Mouse (Mus musculus) neural tube, embryonic 13.5 days (tissue): ENCODE data around the gene Gm14444. TPM values are rescaled to one million over a fixed set of nuclear protein-coding genes. Genes with fewer than 3 reads are reported as not detected.
"Not testable (repeated sequence)": the region's sequence is repeated elsewhere in the genome, so short reads cannot be mapped to it uniquely, and the experiment has no call there.

Experiments used
- ATAC-seq: fragments of 200-750 bp; cut with Nextera tagmentation; 2 replicates; pipeline ENCODE4 v1.8.0; 2017; ENCODE audit warnings: low read depth, mild to moderate bottlenecking, moderate TSS enrichment, moderate library complexity
- H3K27ac ChIP-seq: fragments of 300-500 bp; sonication (generic); replicated peaks from 2 replicates; pipeline ENCODE4 v1.5.1; 2015; ENCODE audit warnings: moderate library complexity, mild to moderate bottlenecking, inconsistent platforms
- H3K27me3 ChIP-seq: fragments of 300-500 bp; sonication (generic); 2 replicates; pipeline ENCODE4 v1.6.1; 2015; ENCODE audit warnings: mild to moderate bottlenecking, inconsistent platforms
- H3K36me3 ChIP-seq: fragments of 300-500 bp; sonication (generic); 2 replicates; pipeline ENCODE4 v1.6.1; 2015; ENCODE audit warnings: mild to moderate bottlenecking, inconsistent platforms
- H3K4me1 ChIP-seq: fragments of 300-500 bp; sonication (generic); replicated peaks from 2 replicates; pipeline ENCODE4 v1.6.1; 2015; ENCODE audit warnings: inconsistent platforms
- H3K4me2 ChIP-seq: fragments of 300-500 bp; sonication (generic); 2 replicates; pipeline ENCODE4 v1.6.1; 2015; ENCODE audit warnings: inconsistent platforms, mild to moderate bottlenecking, moderate library complexity
- H3K4me3 ChIP-seq: fragments of 300-500 bp; sonication (generic); 2 replicates; pipeline ENCODE4 v1.5.1; 2015; ENCODE audit warnings: mild to moderate bottlenecking, inconsistent platforms
- H3K9ac ChIP-seq: fragments of 300-500 bp; sonication (generic); 2 replicates; pipeline ENCODE4 v1.6.1; 2015; ENCODE audit warnings: moderate library complexity, mild to moderate bottlenecking, inconsistent platforms
- H3K9me3 ChIP-seq: fragments of 300-500 bp; sonication (generic); 2 replicates; pipeline ENCODE4 v1.6.1; 2016; ENCODE audit warnings: inconsistent platforms
- WGBS: fragments of 180-500 bp; shearing (Covaris S2); methylation state at CpG from one replicate; pipeline ENCODE4 v1.1.7; 2015; 5-methylcytosine and 5-hydroxymethylcytosine counted together
- polyA plus RNA-seq: library from polyadenylated mRNA; unstranded; fragments of >200 nt; fragmentation: Nextera tagmentation; extraction: Ambion mirVana; gene quantifications from 2 replicates; pipeline ENCODE4 v1.2.1, GENCODE M21; 2015

Gm14444 gene
- polyA plus RNA-seq = not detected in 2 replicates

DNA sequence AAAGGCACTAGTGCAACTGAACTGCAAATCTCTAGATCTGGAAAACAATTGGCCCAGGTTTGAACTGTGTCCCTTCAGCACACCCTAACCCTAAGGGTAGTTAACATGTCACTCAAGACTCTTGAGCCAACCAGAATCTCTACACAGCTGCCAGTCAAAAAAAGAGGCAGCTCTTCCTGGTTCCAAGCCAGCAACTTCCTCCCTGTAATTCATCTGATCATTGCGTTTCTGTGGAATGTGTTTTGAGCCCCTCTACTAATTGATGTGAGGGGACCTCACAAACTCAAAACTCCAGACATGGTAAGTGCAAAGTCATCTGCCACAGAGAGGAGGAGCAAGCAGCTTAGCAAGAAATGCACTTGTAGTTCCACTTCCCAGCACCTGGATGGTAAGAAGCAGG, at the start of gene Gm14444:
Gm14444 (plus strand) TSS at position 220 of the 400 bp plus-strand sequence.
- H3K36me3 ChIP-seq, H3K4me2 ChIP-seq, H3K27ac ChIP-seq, H3K9me3 ChIP-seq, H3K4me1 ChIP-seq, H3K27me3 ChIP-seq, H3K4me3 ChIP-seq, H3K9ac ChIP-seq, ATAC-seq: not testable (repeated sequence)
- 79% methylated on average over 1 of the region's 1 CpGs for WGBS

DNA sequence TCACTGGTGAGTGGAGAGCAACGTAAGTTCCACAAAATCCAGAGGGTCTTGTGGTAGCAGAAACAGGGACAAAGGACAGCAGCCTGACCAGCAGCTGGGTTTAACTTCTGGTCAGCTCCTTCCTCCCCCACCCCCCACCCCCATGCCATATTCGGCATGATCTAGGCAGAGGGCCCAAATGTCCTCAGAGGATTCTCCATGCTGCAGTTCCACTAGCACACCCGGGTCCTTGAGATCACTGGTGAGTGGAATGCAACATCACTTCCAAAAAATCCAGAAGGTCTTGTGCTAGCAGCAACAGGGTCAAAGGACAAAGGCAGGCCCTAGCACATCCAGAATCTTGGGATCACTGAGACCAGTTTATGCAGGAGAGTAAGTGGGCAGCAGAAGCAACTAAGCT, 44.6 kb upstream of the Gm14444 start:
- H3K36me3 ChIP-seq, H3K4me2 ChIP-seq, H3K4me3 ChIP-seq, H3K9ac ChIP-seq, H3K27me3 ChIP-seq, H3K27ac ChIP-seq, H3K4me1 ChIP-seq, ATAC-seq, H3K9me3 ChIP-seq: not testable (repeated sequence)
- 76% methylated on average over 3 of the region's 3 CpGs for whole genome bisulfite sequencing

DNA sequence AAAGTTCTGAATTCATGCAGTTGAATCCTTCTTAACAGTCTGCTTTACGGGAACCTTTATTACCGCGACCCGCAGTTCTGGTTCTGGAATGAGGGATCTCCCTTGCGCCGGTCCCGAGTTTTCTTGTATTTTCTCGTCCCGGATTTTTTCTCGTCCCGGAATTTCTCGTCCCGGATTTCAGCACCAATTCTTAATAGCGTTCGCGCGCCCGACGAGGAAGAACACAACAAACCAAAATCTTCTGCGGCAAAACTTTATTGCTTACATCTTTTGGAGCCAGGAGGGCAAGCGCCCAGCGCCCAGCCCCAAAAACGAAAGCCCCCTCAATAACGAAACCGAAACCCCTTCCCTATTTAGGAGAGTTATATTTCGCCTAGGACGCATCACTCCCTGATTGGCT, 34.2 kb downstream of the Gm14444 start:
- WGBS = 95% methylated on average over 27 of the region's 27 CpGs
- H3K36me3 ChIP-seq = not testable (repeated sequence)

DNA sequence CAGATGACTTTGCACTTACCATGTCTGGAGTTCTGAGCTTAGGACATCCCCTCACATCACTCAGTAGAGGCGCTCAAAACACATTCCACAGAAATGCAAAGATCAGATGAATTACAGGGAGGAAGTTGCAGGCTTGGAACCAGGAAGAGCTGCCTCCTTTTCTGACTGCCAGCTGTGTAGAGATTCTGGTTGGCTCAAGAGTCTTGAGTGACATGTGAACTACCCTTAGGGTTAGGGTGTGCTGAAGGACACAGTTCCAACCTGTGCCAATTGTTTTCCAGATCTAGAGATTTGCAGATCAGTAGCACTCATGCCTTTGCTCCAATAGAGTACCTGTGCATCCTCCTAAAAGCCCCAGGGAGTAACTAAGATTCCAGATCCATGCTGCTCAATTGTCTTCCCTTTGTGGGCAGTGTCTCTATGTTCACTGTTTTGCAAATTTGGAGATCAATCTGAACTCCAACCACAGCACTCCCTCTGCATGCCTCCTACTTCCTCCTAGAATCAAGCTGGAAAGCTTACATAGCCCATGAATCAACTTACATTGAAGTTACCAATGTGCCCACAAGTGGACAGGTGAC, 57.7 kb downstream of the Gm14444 start, which contains the start of gene Gm14393:
Gm14393 (minus strand) TSS at position 101 of the 581 bp plus-strand sequence.
- ATAC-seq, H3K9ac ChIP-seq, H3K4me3 ChIP-seq, H3K4me2 ChIP-seq, H3K9me3 ChIP-seq, H3K36me3 ChIP-seq, H3K27me3 ChIP-seq, H3K27ac ChIP-seq, H3K4me1 ChIP-seq: not testable (repeated sequence)
- WGBS = 79% methylated on average over 1 of the region's 1 CpGs

More for the DNA sequence above, 34.2 kb downstream of the Gm14444 start:
- H3K4me2 ChIP-seq, H3K9ac ChIP-seq, H3K27me3 ChIP-seq, ATAC-seq, H3K9me3 ChIP-seq, H3K4me3 ChIP-seq, H3K27ac ChIP-seq, H3K4me1 ChIP-seq: not testable (repeated sequence)

Other genes with a start within 250 kb of the Gm14444 start
- gene Edn3, start 249.6 kb upstream of the Gm14444 start, polyA plus RNA-seq = 6.0 and 7.8 TPM in 2 replicates
- gene Gm14393, start 57.5 kb downstream of the Gm14444 start, polyA plus RNA-seq = 0.49 TPM in 1 of 2 replicates, not detected in the other
- 1.8 and 2.3 TPM in 2 replicates for gene Gm14399, start 131.8 kb downstream of the Gm14444 start, polyA plus RNA-seq
- gene Gm14443, start 165.6 kb downstream of the Gm14444 start, polyA plus RNA-seq = 1.1 TPM in 2 replicates
- 3.8 and 5.8 TPM in 2 replicates for gene Gm14391, start 196.7 kb downstream of the Gm14444 start, polyA plus RNA-seq